Mouse (Mus musculus) midbrain, embryonic 15.5 days (tissue): ENCODE results near the gene Zfr2. TPM values are rescaled to one million over a fixed set of nuclear protein-coding genes. Genes with fewer than 3 reads are reported as not detected.

Experiments
- ATAC-seq: fragments of 200-750 bp; cut with Nextera tagmentation; replicated peaks from 2 replicates; pipeline ENCODE4 v1.8.0; 2017; ENCODE audit warnings: moderate TSS enrichment
- H3K27ac ChIP-seq: fragments of 300-500 bp; sonication (generic); 2 replicates; pipeline ENCODE4 v1.5.1; 2015; ENCODE audit warnings: mild to moderate bottlenecking, inconsistent platforms
- H3K27me3 ChIP-seq: fragments of 300-500 bp; sonication (generic); replicated peaks from 2 replicates; pipeline ENCODE4 v1.6.1; 2015; ENCODE audit warnings: inconsistent platforms
- H3K36me3 ChIP-seq: fragments of 300-500 bp; sonication (generic); replicated peaks from 2 replicates; pipeline ENCODE4 v1.6.1; 2015; ENCODE audit warnings: inconsistent platforms
- H3K4me1 ChIP-seq: fragments of 300-500 bp; sonication (generic); 2 replicates; pipeline ENCODE4 v1.6.1; 2015; ENCODE audit warnings: inconsistent platforms
- H3K4me2 ChIP-seq: fragments of 300-500 bp; sonication (generic); 2 replicates; pipeline ENCODE4 v1.6.1; 2015; ENCODE audit warnings: inconsistent platforms, mild to moderate bottlenecking, moderate library complexity
- H3K4me3 ChIP-seq: fragments of 300-500 bp; sonication (generic); 2 replicates; pipeline ENCODE4 v1.5.1; 2015; ENCODE audit warnings: mild to moderate bottlenecking, inconsistent platforms
- H3K9ac ChIP-seq: fragments of 300-500 bp; sonication (generic); 2 replicates; pipeline ENCODE4 v1.6.1; 2015; ENCODE audit warnings: mild to moderate bottlenecking, inconsistent platforms
- H3K9me3 ChIP-seq: fragments of 300-500 bp; sonication (generic); 2 replicates; pipeline ENCODE4 v1.6.1; 2016; ENCODE audit warnings: inconsistent platforms
- WGBS: fragments of 180-500 bp; shearing (Covaris S2); methylation state at CpG from one replicate; pipeline ENCODE4 v1.1.7; 2015; ENCODE audit warnings: mixed read lengths; 5-methylcytosine and 5-hydroxymethylcytosine counted together
- polyA plus RNA-seq: library from polyadenylated mRNA; unstranded; fragments of >200 nt; fragmentation: Nextera tagmentation; extraction: Ambion mirVana; gene quantifications from 2 replicates; pipeline ENCODE4 v1.2.1, GENCODE M21; 2015

Gene Zfr2
- polyA plus RNA-seq, 1 experiment from 2014 or later: 35.4 TPM

- WGBS: 1% methylated on average over 62 of the region's 62 CpGs
- peak overlapping the region; percentile 95 for H3K4me2 ChIP-seq
- no peak for ATAC-seq
- peaks cover 36% of the 10 kb centered on the region for H3K27me3 ChIP-seq
- no peak overlapping the region for H3K27ac ChIP-seq
- H3K36me3 ChIP-seq: no peaks in the 10 kb centered on the region
- H3K4me1 ChIP-seq: peaks cover 36% of the 10 kb centered on the region
- peak overlapping the region; percentile 58 for H3K4me3 ChIP-seq
- H3K9me3 ChIP-seq: no peaks in the 10 kb centered on the region
- H3K9ac ChIP-seq: peak overlapping the region; percentile 60
Observed at GRCm38 (mm10) chr10:81257158-81258039, 24.4 kb downstream of the Zfr2 start.

- ATAC-seq: no peak
- 43% methylated on average over 21 of the region's 21 CpGs for WGBS
- H3K27ac ChIP-seq: no peak overlapping the region
- H3K4me2 ChIP-seq: no peak overlapping the region
- H3K9me3 ChIP-seq: no peaks in the 10 kb centered on the region
- no peak overlapping the region for H3K4me3 ChIP-seq
- no peaks in the 10 kb centered on the region; the same call in 1 of the 2 replicates for H3K36me3 ChIP-seq
- no peak overlapping the region for H3K9ac ChIP-seq
- H3K27me3 ChIP-seq: peaks cover 31% of the 10 kb centered on the region
- H3K4me1 ChIP-seq: peaks cover 24% of the 10 kb centered on the region
Observed at GRCm38 (mm10) chr10:81259225-81259884, 26.4 kb downstream of the Zfr2 start.

- Histone ChIP-seq H3K36me3 (no peaks in the 10 kb centered on the region; the same call in 1 of the 2 replicates), H3K4me3 (no peak overlapping the region), H3K4me1 (peaks cover 32% of the 10 kb centered on the region), H3K9ac (no peak overlapping the region), H3K27me3 (peaks cover 31% of the 10 kb centered on the region), H3K9me3 (no peaks in the 10 kb centered on the region), H3K4me2 (no peak overlapping the region), H3K27ac (no peak overlapping the region)
- no peak for ATAC-seq
- 93% methylated on average over 4 of the region's 4 CpGs for WGBS
Observed at GRCm38 (mm10) chr10:81261025-81261424, 28.1 kb downstream of the Zfr2 start.

DNA sequence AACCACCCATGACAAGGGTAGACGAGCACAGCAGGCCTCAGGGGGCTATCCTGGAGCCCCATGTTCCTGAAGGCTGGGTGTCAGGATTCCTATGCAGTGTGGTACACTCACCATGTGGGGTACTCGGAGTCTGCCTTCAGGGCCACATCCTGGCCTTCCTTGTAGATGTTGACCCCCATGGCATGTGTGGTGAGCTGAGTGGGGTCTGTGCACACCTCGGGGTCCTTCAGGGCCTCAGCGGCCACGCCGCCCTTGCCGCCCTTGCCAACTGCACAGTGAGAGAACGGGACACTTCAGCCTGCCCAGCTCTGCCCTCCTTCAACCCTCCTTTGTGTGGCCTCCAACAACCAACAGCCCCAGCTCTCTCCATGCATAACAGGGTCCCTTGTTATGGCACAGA, 32.6 kb downstream of the Zfr2 start:
- peak overlapping the region; percentile 74; the same call in 1 of the 2 replicates for H3K4me3 ChIP-seq
- H3K4me2 ChIP-seq: peak overlapping the region; percentile 56
- H3K4me1 ChIP-seq: peaks cover 24% of the 10 kb centered on the region
- no peak overlapping the region for H3K27ac ChIP-seq
- no peaks in the 10 kb centered on the region for H3K27me3 ChIP-seq
- H3K9ac ChIP-seq: no peak overlapping the region
- WGBS: 95% methylated on average over 8 of the region's 8 CpGs
- no peak for ATAC-seq
- H3K36me3 ChIP-seq: no peaks in the 10 kb centered on the region; the same call in 1 of the 2 replicates
- no peaks in the 10 kb centered on the region for H3K9me3 ChIP-seq

- WGBS: 1% methylated on average over 48 of the region's 48 CpGs
- peak; percentile 90 for ATAC-seq
- no peaks in the 10 kb centered on the region for H3K27me3 ChIP-seq
- H3K4me1 ChIP-seq: peaks cover 24% of the 10 kb centered on the region
- H3K9ac ChIP-seq: peak within 1 kb of the TSS; percentile 71
- H3K4me3 ChIP-seq: peak within 1 kb of the TSS; percentile 74
- H3K9me3 ChIP-seq: no peaks in the 10 kb centered on the region
- H3K36me3 ChIP-seq: peaks cover 2% of the 10 kb centered on the region; the same call in 1 of the 2 replicates
- H3K4me2 ChIP-seq: peak within 1 kb of the TSS; percentile 79
- peak within 1 kb of the TSS; percentile 90 for H3K27ac ChIP-seq
Observed at GRCm38 (mm10) chr10:81266211-81267105, 33.5 kb downstream of the Zfr2 start, which contains the start of the genes Mrpl54 and Apba3. Mrpl54 (minus strand) TSS chr10:81266934. Apba3 (plus strand) TSS chr10:81266960.

- H3K9me3 ChIP-seq: no peaks in the 10 kb centered on the region
- peak overlapping the region; percentile 70 for H3K4me3 ChIP-seq
- H3K4me2 ChIP-seq: peak overlapping the region; percentile 79
- 3% methylated on average over 23 of the region's 23 CpGs for WGBS
- no peaks in the 10 kb centered on the region for H3K27me3 ChIP-seq
- ATAC-seq: peak; percentile 53
- H3K9ac ChIP-seq: peak overlapping the region; percentile 88
- H3K27ac ChIP-seq: peak overlapping the region; percentile 39; the same call in 1 of the 2 replicates
- H3K4me1 ChIP-seq: peaks cover 24% of the 10 kb centered on the region
- peaks cover 14% of the 10 kb centered on the region; the same call in 1 of the 2 replicates for H3K36me3 ChIP-seq
Observed at GRCm38 (mm10) chr10:81268056-81268455, 35.1 kb downstream of the Zfr2 start.

- Histone ChIP-seq H3K36me3 (peaks cover 14% of the 10 kb centered on the region; the same call in 1 of the 2 replicates), H3K9ac (peak overlapping the region; percentile 88), H3K4me3 (peak overlapping the region; percentile 70), H3K27me3 (no peaks in the 10 kb centered on the region), H3K4me2 (peak overlapping the region; percentile 79), H3K9me3 (no peaks in the 10 kb centered on the region), H3K4me1 (peaks cover 24% of the 10 kb centered on the region), H3K27ac (no peak overlapping the region)
- 80% methylated on average over 16 of the region's 16 CpGs for WGBS
- no peak for ATAC-seq
Observed at GRCm38 (mm10) chr10:81268643-81269412, 35.9 kb downstream of the Zfr2 start.

- Histone ChIP-seq H3K27me3 (no peaks in the 10 kb centered on the region), H3K4me1 (peaks cover 12% of the 10 kb centered on the region), H3K4me3 (no peak overlapping the region), H3K36me3 (peaks cover 14% of the 10 kb centered on the region; the same call in 1 of the 2 replicates), H3K4me2 (no peak overlapping the region), H3K9me3 (no peaks in the 10 kb centered on the region), H3K27ac (no peak overlapping the region), H3K9ac (no peak overlapping the region)
- ATAC-seq: no peak
- 96% methylated on average over 21 of the region's 21 CpGs for WGBS
Observed at GRCm38 (mm10) chr10:81272356-81272755, 39.4 kb downstream of the Zfr2 start.

DNA sequence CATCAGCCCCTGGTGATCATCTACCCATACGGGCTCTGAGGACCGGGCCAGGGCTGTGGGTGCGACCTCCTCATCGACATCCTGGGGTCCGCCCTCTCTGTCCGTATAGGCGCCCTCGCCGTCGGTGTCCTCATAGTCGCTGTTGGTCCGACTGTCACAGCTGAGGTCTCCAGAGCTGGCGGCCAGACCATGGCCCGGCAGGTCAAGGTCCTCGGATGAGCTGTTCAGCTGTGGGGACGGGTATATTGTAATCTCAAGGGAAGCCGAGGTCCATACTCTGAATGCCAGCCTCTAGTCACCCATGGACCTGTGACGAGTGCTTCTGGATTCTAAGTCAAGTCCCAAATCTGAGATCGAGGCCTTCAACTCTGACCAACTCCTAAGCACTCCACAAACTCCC, 40.9 kb downstream of the Zfr2 start:
- peaks cover 4% of the 10 kb centered on the region for H3K4me1 ChIP-seq
- WGBS: 95% methylated on average over 19 of the region's 19 CpGs
- no peak overlapping the region for H3K9ac ChIP-seq
- H3K4me3 ChIP-seq: no peak overlapping the region
- no peak overlapping the region for H3K27ac ChIP-seq
- no peaks in the 10 kb centered on the region for H3K9me3 ChIP-seq
- no peak for ATAC-seq
- H3K36me3 ChIP-seq: peaks cover 14% of the 10 kb centered on the region; the same call in 1 of the 2 replicates
- no peak overlapping the region for H3K4me2 ChIP-seq
- no peaks in the 10 kb centered on the region for H3K27me3 ChIP-seq

DNA sequence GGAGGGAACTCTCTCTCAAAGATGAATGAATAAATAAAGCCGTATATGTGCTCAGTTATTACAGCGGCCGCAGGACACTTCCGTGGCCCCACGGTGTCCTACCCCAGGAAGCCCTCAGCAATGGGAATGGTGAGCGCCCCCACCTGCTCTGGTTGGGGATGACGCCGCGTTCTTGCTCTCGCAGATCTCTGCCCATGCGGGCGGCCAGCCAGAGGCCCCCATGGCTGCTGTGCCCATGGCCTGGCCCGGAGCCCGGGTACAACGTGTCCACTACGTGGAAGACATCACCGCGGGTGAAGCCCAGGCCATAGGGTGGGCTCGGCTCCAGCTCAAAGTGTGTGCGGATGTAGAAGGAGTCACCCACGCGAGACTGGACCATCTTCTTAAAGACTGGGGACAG, 44.7 kb downstream of the Zfr2 start:
- H3K4me3 ChIP-seq: no peak overlapping the region
- H3K36me3 ChIP-seq: 0 out of 2 replicates have a peak, but pooled peaks cover 3% of the 10 kb centered on the region
- ATAC-seq: no peak
- no peak overlapping the region for H3K9ac ChIP-seq
- H3K4me1 ChIP-seq: no peaks in the 10 kb centered on the region
- H3K27me3 ChIP-seq: no peaks in the 10 kb centered on the region
- H3K27ac ChIP-seq: no peak overlapping the region
- 79% methylated on average over 22 of the region's 22 CpGs for WGBS
- H3K9me3 ChIP-seq: no peaks in the 10 kb centered on the region
- no peak overlapping the region for H3K4me2 ChIP-seq

DNA sequence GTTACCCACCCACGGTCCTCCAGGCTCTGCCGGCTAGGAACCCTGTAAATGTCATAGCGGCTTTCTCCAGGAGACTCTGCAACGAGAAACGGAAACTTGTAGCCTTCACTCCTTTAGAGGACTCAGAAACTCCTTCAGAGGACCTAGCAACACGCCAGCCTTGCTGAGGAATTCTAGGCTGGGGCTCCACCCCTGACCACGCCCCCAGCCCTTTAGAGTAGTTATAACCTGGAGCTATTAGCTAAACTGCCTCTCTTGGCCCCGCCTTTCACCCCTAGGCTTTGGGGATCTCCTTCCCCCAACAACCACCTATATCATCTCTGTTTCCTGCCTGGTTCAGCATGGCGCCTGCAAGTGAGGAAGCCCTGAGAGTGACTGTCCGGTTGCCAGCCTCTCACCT, 46.5 kb downstream of the Zfr2 start:
- Histone ChIP-seq H3K4me1 (0 out of 2 replicates have a peak, but pooled peaks cover under 1% of the 10 kb centered on the region), H3K9me3 (no peaks in the 10 kb centered on the region), H3K4me2 (no peak overlapping the region), H3K4me3 (no peak overlapping the region), H3K27ac (no peak overlapping the region), H3K9ac (no peak overlapping the region), H3K27me3 (peaks cover 9% of the 10 kb centered on the region), H3K36me3 (no peaks in the 10 kb centered on the region)
- WGBS: 43% methylated on average over 10 of the region's 10 CpGs
- no peak for ATAC-seq
